Mouse (Mus musculus) kidney, embryonic 16.5 days (tissue): ENCODE measurements around the gene 9130019O22Rik. TPM values are rescaled to one million over a fixed set of nuclear protein-coding genes. Genes with fewer than 3 reads are reported as not detected.
"Not testable (repeated sequence)": the region's sequence is repeated elsewhere in the genome, so short reads cannot be mapped to it uniquely, and the experiment has no call there.

Source experiments
- ATAC-seq: fragments of 200-750 bp; cut with Nextera tagmentation; 2 replicates; pipeline ENCODE4 v1.8.0; 2017; ENCODE audit warnings: moderate TSS enrichment; ENCODE audit not compliant: low FRiP score, low TSS enrichment
- H3K27ac ChIP-seq: fragments of 300-500 bp; sonication (generic); 2 replicates; pipeline ENCODE4 v1.5.1; 2014; ENCODE audit warnings: low read length
- H3K27me3 ChIP-seq: fragments of 300-500 bp; sonication (generic); 2 replicates; pipeline ENCODE4 v1.6.1; 2014; ENCODE audit warnings: low read length, control low read depth, mixed read lengths; ENCODE audit not compliant: insufficient read depth
- H3K36me3 ChIP-seq: fragments of 300-500 bp; sonication (generic); 2 replicates; pipeline ENCODE4 v1.6.1; 2014; ENCODE audit warnings: low read length, control low read depth, mixed read lengths; ENCODE audit not compliant: insufficient read depth
- H3K4me1 ChIP-seq: fragments of 300-500 bp; sonication (generic); 2 replicates; pipeline ENCODE4 v1.6.1; 2014; ENCODE audit warnings: low read length, control low read depth, mixed read lengths; ENCODE audit not compliant: insufficient read depth
- H3K4me2 ChIP-seq: fragments of 300-500 bp; sonication (generic); replicated peaks from 2 replicates; pipeline ENCODE4 v1.6.1; 2014; ENCODE audit warnings: low read depth, low read length
- H3K4me3 ChIP-seq: fragments of 300-500 bp; sonication (generic); 2 replicates; pipeline ENCODE4 v1.5.1; 2014; ENCODE audit warnings: mild to moderate bottlenecking, low read length
- H3K9ac ChIP-seq: fragments of 300-500 bp; sonication (generic); replicated peaks from 2 replicates; pipeline ENCODE4 v1.6.1; 2014; ENCODE audit warnings: low read length
- H3K9me3 ChIP-seq: fragments of 300-500 bp; sonication (generic); 2 replicates; pipeline ENCODE4 v1.6.1; 2016; ENCODE audit warnings: low read length, control low read depth
- WGBS: fragments of 180-500 bp; shearing (Covaris S2); extraction: QIAGEN DNeasy Blood & Tissue Kit; methylation state at CpG from one replicate; pipeline ENCODE4 v1.1.7; 2014; 5-methylcytosine and 5-hydroxymethylcytosine counted together
- polyA plus RNA-seq: library from polyadenylated mRNA; unstranded; fragments of >200 nt; fragmentation: Nextera tagmentation; extraction: Ambion mirVana; gene quantifications from 2 replicates; pipeline ENCODE4 v1.2.1, GENCODE M21; 2015

The 9130019O22Rik gene
- polyA plus RNA-seq, 1 experiment from 2014 or later = 6.8 TPM

DNA sequence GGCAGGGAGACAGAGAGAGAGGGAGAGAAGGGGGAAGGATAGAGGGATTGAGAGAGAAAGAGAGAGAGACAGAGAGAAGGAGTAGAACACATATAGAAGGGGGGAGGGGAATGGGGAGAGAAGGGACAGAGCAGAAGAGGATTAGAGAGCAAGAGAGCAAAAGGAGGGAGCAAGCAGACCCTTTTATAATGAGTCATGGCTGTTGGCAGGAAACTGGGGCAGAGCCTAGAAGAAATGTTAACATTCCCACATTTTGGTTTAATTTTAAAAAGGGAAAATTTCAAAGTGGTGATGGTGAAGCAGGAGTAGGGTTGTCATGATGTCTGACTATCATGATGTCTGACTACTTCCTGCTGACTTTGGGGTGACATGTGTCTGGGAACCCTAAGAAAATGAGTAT, 1.2 kb upstream of the 9130019O22Rik start:
- not testable (repeated sequence) for H3K27me3 ChIP-seq, H3K9me3 ChIP-seq, H3K4me1 ChIP-seq, ATAC-seq, H3K27ac ChIP-seq, H3K9ac ChIP-seq, H3K4me2 ChIP-seq, H3K4me3 ChIP-seq
- peaks cover 28% of the 10 kb centered on the region for H3K36me3 ChIP-seq

DNA sequence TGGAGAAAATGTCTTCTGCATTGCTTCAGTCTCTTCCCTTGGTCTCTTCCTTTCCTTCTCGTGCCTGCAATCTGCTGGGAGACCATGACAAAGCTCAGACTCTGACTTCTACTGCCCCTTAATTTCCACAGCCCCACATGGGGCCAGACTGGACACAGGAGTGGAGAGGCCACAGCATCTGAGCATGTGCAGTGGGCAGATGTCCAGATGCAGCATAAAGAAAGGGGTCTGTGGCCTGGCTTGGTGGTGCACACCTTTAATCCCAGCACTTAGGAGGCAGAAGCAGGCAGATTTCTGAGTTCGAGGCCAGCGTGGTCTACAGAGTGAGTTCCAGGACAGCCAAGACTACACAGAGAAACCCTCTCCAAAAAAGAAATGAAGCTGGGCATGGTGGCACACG, 1.4 kb downstream of the 9130019O22Rik start:
- 96% methylated on average over 4 of the region's 4 CpGs for WGBS
- H3K4me2 ChIP-seq, H3K9me3 ChIP-seq, H3K4me3 ChIP-seq, H3K9ac ChIP-seq, H3K27me3 ChIP-seq, H3K4me1 ChIP-seq, H3K27ac ChIP-seq, ATAC-seq: not testable (repeated sequence)
- peaks cover 18% of the 10 kb centered on the region for H3K36me3 ChIP-seq

DNA sequence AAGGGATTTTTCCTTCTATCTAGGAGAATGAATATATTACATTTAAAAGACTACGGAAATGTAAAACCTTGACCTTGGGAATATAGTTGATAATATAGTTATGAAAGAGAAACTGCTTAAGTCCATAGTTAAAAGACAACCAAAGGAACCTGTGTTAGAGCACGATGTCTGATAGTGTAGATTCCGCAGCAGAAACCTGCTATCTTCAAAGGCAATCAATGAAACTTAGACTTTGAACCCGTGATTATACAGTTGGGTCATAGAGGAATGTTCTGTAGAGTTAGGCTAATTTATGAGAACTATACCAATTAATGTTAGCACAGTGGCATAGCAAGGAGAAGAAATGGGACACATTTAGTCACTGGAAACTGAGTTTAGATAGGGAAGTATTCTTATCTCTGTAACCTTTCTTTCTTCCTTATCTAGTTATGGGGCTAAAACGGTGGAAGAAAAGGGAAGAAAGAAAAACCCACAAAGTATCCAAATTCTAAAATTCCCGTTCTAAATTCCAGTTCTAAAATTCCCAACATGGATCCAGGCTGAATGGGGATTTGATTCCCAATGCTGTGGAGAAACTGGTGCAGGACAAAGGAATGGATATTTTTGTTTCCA, 8.6 kb downstream of the 9130019O22Rik start:
- 74% methylated on average over 6 of the region's 6 CpGs for WGBS
- Histone ChIP-seq H3K4me2 (no peak overlapping the region), H3K9ac (no peak overlapping the region), H3K4me3 (no peak overlapping the region), H3K36me3 (peaks cover 10% of the 10 kb centered on the region), H3K27ac (no peak overlapping the region), H3K9me3 (no peaks in the 10 kb centered on the region), H3K27me3 (no peaks in the 10 kb centered on the region), H3K4me1 (peaks cover 4% of the 10 kb centered on the region; the same call in 1 of the 2 replicates)
- no peak for ATAC-seq

DNA sequence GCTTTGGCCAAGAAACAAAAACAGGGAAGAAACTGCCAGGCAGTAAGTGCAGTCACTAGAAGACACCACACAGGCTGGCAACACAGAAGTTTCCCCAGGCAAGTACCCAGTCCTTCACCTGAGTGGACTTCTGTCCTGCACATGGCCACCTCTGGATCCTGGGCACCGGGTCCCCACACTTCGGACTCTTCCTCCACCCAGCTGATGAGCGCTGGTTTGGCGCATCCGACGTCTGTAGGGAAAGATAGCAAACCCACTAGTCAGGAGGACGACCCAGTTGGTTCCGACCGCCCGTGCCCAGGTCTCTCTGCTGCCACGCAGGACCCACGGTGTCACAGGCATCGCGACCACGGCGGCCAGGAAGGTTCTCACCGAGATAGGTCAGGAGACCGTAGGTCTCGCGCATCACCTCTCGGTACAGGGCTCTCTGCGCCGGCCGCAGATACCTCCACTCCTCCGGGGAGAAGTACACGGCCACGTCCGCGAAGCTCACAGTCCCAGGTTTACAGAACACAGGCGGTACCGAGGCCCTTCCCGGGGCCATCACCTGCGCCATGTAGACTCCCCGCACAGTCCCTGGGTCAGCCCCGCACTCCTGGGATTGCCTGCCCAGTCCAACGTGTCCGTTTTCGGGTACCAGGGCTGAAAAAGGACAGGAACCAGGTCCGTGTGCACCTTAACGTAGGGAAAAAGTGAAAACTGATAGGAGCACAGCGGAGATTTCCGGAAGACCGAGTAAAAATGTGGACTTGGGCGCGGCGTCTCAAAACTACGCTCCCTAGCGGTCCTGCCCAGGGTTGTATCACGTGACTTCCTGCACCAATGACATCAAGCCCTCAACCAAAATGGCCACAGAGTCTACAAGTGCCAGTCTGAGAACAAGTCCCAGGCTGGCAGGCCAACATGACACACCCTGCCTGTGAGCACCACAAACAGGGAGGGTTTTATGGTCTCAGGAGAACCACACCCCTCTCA, 11.4 kb downstream of the 9130019O22Rik start, which contains the start of gene Zfp747:
Gene Zfp747, minus strand, starts transcription at position 780 of the 975 bp plus-strand sequence.
- 1% methylated on average over 46 of the region's 49 CpGs for WGBS
- peak within 1 kb of the TSS; percentile 79 for H3K27ac ChIP-seq
- H3K9me3 ChIP-seq, H3K27me3 ChIP-seq, H3K4me1 ChIP-seq: not testable (repeated sequence)
- H3K36me3 ChIP-seq = peaks cover 14% of the 10 kb centered on the region
- peak within 1 kb of the TSS; percentile 91 for H3K9ac ChIP-seq
- H3K4me2 ChIP-seq = peak within 1 kb of the TSS; percentile 71
- ATAC-seq = peak; percentile 92
- peak within 1 kb of the TSS; percentile 83 for H3K4me3 ChIP-seq

DNA sequence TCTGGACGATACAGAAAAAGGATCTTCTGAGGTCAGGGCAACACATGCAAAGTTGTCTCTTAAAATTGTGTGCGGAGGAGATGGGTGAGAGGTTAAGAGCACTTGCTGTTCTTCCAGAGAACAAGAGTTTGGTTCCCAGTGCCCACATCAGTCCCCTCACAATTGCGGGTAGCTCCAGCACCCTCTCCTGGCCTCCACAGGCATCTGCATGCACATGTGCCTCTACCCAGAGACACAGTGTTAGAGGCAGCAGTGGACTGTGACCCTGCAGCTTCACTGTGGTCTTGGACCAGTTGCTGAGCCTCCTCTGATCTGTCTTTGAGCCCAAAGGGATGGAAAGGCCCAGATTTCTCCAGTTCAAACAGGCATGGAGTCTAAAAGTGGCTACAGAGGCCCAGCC, 15.1 kb downstream of the 9130019O22Rik start:
- not testable (repeated sequence) for H3K9ac ChIP-seq, H3K9me3 ChIP-seq, H3K4me1 ChIP-seq, H3K4me2 ChIP-seq, ATAC-seq, H3K27me3 ChIP-seq, H3K4me3 ChIP-seq, H3K27ac ChIP-seq
- 82% methylated on average over 3 of the region's 3 CpGs for WGBS
- peaks cover 14% of the 10 kb centered on the region for H3K36me3 ChIP-seq

DNA sequence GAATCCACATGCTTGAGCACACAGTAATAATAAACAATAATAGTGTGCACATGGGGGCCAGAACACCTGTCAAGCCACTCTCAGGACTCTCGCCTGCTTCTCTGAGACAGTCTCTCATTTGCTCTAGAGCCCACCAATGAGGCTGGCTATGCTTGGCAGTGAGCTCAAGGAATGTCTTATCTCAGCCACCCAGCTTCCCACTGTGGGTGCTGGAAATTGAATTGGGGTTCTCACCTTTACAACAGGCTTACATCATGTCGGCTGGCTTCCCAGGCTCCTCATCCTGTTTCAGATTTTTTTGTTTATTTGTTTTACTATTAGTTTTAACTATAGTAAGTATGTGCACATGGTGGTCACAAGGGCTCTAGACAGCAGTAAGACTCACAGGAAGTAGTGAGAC, 15.8 kb downstream of the 9130019O22Rik start:
- ATAC-seq = no peak
- WGBS = 75% methylated on average over 2 of the region's 2 CpGs
- H3K4me3 ChIP-seq = no peak overlapping the region
- H3K9ac ChIP-seq = no peak overlapping the region
- peaks cover 14% of the 10 kb centered on the region for H3K36me3 ChIP-seq
- no peak overlapping the region for H3K4me2 ChIP-seq
- no peaks in the 10 kb centered on the region for H3K27me3 ChIP-seq
- no peaks in the 10 kb centered on the region for H3K9me3 ChIP-seq
- H3K27ac ChIP-seq = no peak overlapping the region
- peaks cover 4% of the 10 kb centered on the region; the same call in 1 of the 2 replicates for H3K4me1 ChIP-seq

DNA sequence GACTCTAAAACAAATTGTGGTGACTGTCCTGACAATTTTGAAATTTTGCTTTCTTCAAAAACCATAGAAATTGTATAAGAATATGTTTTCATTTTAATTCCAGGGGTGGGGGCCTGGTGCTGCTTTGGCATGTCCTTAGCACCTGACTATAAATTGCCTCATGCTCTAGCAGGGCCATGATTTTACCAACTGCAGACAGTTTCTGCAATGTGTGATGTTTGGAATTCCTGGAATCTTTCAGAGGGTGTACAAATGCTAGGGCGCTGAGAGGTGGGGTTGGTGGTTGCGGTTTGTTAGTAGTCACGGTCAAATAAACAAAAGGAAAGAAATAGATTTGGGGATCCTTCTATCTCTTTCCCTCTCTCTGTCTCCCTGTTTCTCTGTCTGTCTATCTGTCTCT, 20.7 kb downstream of the 9130019O22Rik start:
- Histone ChIP-seq H3K27me3 (0 out of 2 replicates have a peak, but pooled peaks cover 5% of the 10 kb centered on the region), H3K9me3 (no peaks in the 10 kb centered on the region), H3K9ac (no peak overlapping the region), H3K4me3 (no peak overlapping the region), H3K27ac (no peak overlapping the region), H3K36me3 (no peaks in the 10 kb centered on the region), H3K4me1 (peaks cover 4% of the 10 kb centered on the region), H3K4me2 (no peak overlapping the region)
- ATAC-seq = no peak
- 75% methylated on average over 3 of the region's 3 CpGs for WGBS

DNA sequence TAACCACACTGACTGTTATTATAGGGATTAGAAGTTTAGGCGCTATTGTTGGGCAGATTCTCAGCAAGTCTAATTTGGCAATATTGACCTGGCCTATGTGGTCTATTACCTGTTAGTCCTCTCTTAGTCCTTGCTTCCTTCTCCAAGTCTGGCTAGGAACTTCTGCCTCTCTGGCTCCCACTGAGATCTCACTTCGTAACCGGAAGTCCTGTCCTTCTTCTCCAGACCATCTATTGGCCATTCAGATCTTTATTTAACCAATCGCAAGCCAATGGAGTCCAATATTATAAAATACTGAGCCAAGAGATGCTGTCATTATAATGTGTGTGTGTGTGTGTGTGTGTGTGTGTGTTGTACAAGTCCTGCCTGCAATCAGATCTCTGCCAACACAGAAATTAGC, 22.8 kb downstream of the 9130019O22Rik start:
- Histone ChIP-seq H3K36me3 (no peaks in the 10 kb centered on the region), H3K9me3 (no peaks in the 10 kb centered on the region), H3K4me1 (peaks cover 4% of the 10 kb centered on the region), H3K27ac (no peak overlapping the region), H3K4me2 (peak overlapping the region; percentile 61), H3K27me3 (peaks cover 14% of the 10 kb centered on the region; the same call in 1 of the 2 replicates), H3K9ac (0 out of 2 replicates have a peak overlapping the region, but pooled peaks have one; percentile 61), H3K4me3 (peak overlapping the region; percentile 43)
- 55% methylated on average over 4 of the region's 4 CpGs for WGBS
- no peak for ATAC-seq

DNA sequence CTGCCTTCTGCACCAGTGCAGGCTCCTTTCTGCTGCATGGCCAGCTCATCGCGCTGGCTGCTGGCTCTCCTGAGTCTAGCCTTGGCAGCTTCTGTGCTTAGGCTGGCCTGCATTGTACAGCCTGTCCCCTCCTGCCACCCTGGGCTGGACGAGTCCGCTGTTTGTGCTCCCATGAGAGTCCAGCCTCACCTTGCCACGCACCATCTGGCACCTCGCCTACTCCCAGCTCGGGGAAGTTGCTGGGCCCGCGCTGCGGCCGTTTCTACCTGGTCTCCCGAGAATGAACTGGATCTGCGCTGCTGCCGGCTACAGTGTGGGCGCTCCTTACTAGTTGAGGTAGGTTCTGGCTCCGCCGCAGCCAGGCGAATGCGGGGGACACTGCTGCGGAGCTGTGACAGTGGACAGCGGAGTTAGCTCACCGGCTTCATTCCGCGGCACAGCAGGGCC, 23.5 kb downstream of the 9130019O22Rik start:
- WGBS = 1% methylated on average over 24 of the region's 24 CpGs
- peak; percentile 59 for ATAC-seq
- Histone ChIP-seq H3K27me3 (peaks cover 14% of the 10 kb centered on the region; the same call in 1 of the 2 replicates), H3K4me2 (peak overlapping the region; percentile 61), H3K27ac (no peak overlapping the region), H3K36me3 (no peaks in the 10 kb centered on the region), H3K4me3 (peak overlapping the region; percentile 43), H3K9ac (peak overlapping the region; percentile 61), H3K9me3 (no peaks in the 10 kb centered on the region), H3K4me1 (peaks cover 4% of the 10 kb centered on the region)
